Mouse (Mus musculus): ENCODE data around the gene Hip1r. TPM values are rescaled to one million over a fixed set of nuclear protein-coding genes. Genes with fewer than 3 reads are reported as not detected.

The Hip1r gene
- polyA plus RNA-seq, 1 experiment from 2014 or later, result 22.4 TPM

- H3K27ac ChIP-seq, result no peak overlapping the region
- WGBS, result 67% methylated on average over 18 of the region's 18 CpGs
- no peak overlapping the region for H3K4me3 ChIP-seq (replicated peaks; ENCODE audit: low read length)
- no peak overlapping the region for H3K4me2 ChIP-seq (replicated peaks)
- no peak overlapping the region for H3K9ac ChIP-seq
- no peak for ATAC-seq (ENCODE audit: low FRiP score)
- no peaks in the 10 kb centered on the region for H3K9me3 ChIP-seq (ENCODE audit: control insufficient read depth, low read length)
- DNase-seq (ENCODE audit: low spot score), result no peak
- peaks cover 19% of the 10 kb centered on the region for H3K4me1 ChIP-seq (replicated peaks; ENCODE audit: control insufficient read depth, insufficient read depth, low read length)
- no peaks in the 10 kb centered on the region for H3K36me3 ChIP-seq (replicated peaks; ENCODE audit: control insufficient read depth, insufficient read depth)
- peaks cover 9% of the 10 kb centered on the region for H3K27me3 ChIP-seq (ENCODE audit: control insufficient read depth, insufficient read depth, low read length)
These were observed 6.0 kb downstream of the Hip1r start for GRCm38 (mm10) chr5:123979221-123979979.

DNA sequence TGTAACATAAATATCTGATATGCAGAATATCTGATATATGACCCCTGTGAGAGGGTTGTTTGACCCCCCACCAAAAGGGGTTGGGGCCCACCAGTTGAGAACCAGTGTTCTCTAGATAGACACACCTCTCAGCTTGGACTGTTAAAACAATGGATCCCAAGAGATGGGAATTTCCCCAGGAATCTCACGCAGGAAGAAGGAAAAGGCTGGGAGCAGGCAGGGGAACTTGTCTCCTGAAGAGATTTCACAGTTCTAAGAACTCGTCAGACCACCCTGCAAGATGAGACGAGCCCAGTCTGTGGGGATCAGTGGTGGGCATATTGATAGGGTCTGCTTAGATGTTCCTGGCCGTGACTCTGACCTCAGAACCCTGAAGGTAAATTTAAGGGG is 6.5 kb downstream of the Hip1r start:
- Histone ChIP-seq H3K36me3 (replicated peaks; ENCODE audit: control insufficient read depth, insufficient read depth) (no peaks in the 10 kb centered on the region), H3K9ac (no peak overlapping the region), H3K27ac (no peak overlapping the region), H3K9me3 (ENCODE audit: control insufficient read depth, low read length) (no peaks in the 10 kb centered on the region), H3K4me1 (replicated peaks; ENCODE audit: control insufficient read depth, insufficient read depth, low read length) (peaks cover 14% of the 10 kb centered on the region), H3K27me3 (ENCODE audit: control insufficient read depth, insufficient read depth, low read length) (peaks cover 9% of the 10 kb centered on the region), H3K4me3 (replicated peaks; ENCODE audit: low read length) (no peak overlapping the region), H3K4me2 (replicated peaks) (no peak overlapping the region)
- ATAC-seq (ENCODE audit: low FRiP score) (no peak), DNase-seq (ENCODE audit: low spot score) (no peak)
- WGBS, result 69% methylated on average over 4 of the region's 4 CpGs

- ATAC-seq (ENCODE audit: low FRiP score) (no peak), DNase-seq (ENCODE audit: low spot score) (no peak)
- Histone ChIP-seq H3K36me3 (replicated peaks; ENCODE audit: control insufficient read depth, insufficient read depth) (no peaks in the 10 kb centered on the region), H3K27ac (no peak overlapping the region), H3K4me2 (replicated peaks) (no peak overlapping the region), H3K4me1 (replicated peaks; ENCODE audit: control insufficient read depth, insufficient read depth, low read length) (peaks cover 10% of the 10 kb centered on the region; the same call in 1 of the 2 replicates), H3K9ac (no peak overlapping the region), H3K9me3 (ENCODE audit: control insufficient read depth, low read length) (no peaks in the 10 kb centered on the region), H3K4me3 (replicated peaks; ENCODE audit: low read length) (no peak overlapping the region), H3K27me3 (ENCODE audit: control insufficient read depth, insufficient read depth, low read length) (peaks cover 9% of the 10 kb centered on the region)
- WGBS, result 83% methylated on average over 9 of the region's 9 CpGs
These were observed 7.3 kb downstream of the Hip1r start for GRCm38 (mm10) chr5:123980521-123981249.

DNA sequence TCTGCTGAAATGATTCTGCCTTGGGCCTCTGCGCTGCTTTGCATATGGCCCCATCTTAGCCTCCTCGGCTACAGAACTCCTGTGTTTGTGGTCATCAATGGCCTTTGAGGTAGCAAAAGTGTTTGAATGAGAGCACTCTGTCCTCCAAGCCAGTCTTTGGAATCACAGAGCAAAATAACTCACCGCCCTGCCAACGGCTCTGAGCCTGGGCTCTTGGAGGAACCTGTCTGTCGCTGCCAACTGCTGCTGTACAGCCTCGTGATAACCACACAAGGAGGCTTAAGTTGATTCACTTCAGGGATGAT is 7.8 kb downstream of the Hip1r start:
- 76% methylated on average over 6 of the region's 6 CpGs for WGBS
- no peak for DNase-seq (ENCODE audit: low spot score)

DNA sequence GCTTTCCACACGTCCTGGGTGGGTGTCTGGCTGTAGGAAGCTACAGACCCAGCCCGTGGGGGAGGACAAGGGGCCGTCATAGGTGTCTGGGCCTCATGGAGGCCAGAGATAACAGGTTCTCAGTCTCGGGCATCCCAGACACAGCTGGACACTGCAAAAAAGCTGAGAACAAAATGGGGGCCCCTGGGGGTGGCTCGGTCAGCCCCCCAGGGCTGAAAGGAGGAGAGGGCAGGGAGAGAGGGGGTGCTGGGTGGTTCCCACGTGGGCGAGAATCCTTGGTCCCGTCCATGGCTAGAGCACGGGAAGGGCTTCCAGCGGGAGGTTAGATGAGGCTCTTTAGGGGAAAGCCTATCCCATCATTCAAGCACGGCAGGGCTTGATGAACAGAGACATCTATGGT is 9.4 kb downstream of the Hip1r start:
- ATAC-seq (ENCODE audit: low FRiP score), result no peak
- no peak overlapping the region for H3K9ac ChIP-seq
- WGBS, result 80% methylated on average over 11 of the region's 11 CpGs

More for the DNA sequence above, 7.8 kb downstream of the Hip1r start:
- H3K4me3 ChIP-seq (replicated peaks; ENCODE audit: low read length), result no peak overlapping the region
- no peak for ATAC-seq (ENCODE audit: low FRiP score)
- no peak overlapping the region for H3K27ac ChIP-seq
- peaks cover 6% of the 10 kb centered on the region; the same call in 1 of the 2 replicates for H3K4me1 ChIP-seq (replicated peaks; ENCODE audit: control insufficient read depth, insufficient read depth, low read length)
- H3K4me2 ChIP-seq (replicated peaks), result no peak overlapping the region
- no peaks in the 10 kb centered on the region for H3K9me3 ChIP-seq (ENCODE audit: control insufficient read depth, low read length)
- no peaks in the 10 kb centered on the region for H3K36me3 ChIP-seq (replicated peaks; ENCODE audit: control insufficient read depth, insufficient read depth)
- peaks cover 4% of the 10 kb centered on the region for H3K27me3 ChIP-seq (ENCODE audit: control insufficient read depth, insufficient read depth, low read length)
- no peak overlapping the region for H3K9ac ChIP-seq

GRCm38 (mm10) chr5:123985434-123985833 is 12.0 kb downstream of the Hip1r start:
- WGBS, result 79% methylated on average over 9 of the region's 9 CpGs
- DNase-seq (ENCODE audit: low spot score), result no peak
- H3K4me1 ChIP-seq (replicated peaks; ENCODE audit: control insufficient read depth, insufficient read depth, low read length), result 0 out of 2 replicates have a peak, but pooled peaks cover 5% of the 10 kb centered on the region
- no peak overlapping the region for H3K4me2 ChIP-seq (replicated peaks)
- no peak overlapping the region for H3K27ac ChIP-seq
- no peaks in the 10 kb centered on the region for H3K9me3 ChIP-seq (ENCODE audit: control insufficient read depth, low read length)
- no peak for ATAC-seq (ENCODE audit: low FRiP score)
- no peaks in the 10 kb centered on the region for H3K36me3 ChIP-seq (replicated peaks; ENCODE audit: control insufficient read depth, insufficient read depth)
- H3K4me3 ChIP-seq (replicated peaks; ENCODE audit: low read length), result no peak overlapping the region
- H3K27me3 ChIP-seq (ENCODE audit: control insufficient read depth, insufficient read depth, low read length), result no peaks in the 10 kb centered on the region
- no peak overlapping the region for H3K9ac ChIP-seq

More for the DNA sequence above, 9.4 kb downstream of the Hip1r start:
- DNase-seq (ENCODE audit: low spot score), result no peak
- Histone ChIP-seq H3K27ac (no peak overlapping the region), H3K36me3 (replicated peaks; ENCODE audit: control insufficient read depth, insufficient read depth) (no peaks in the 10 kb centered on the region), H3K4me2 (replicated peaks) (no peak overlapping the region), H3K4me3 (replicated peaks; ENCODE audit: low read length) (no peak overlapping the region), H3K27me3 (ENCODE audit: control insufficient read depth, insufficient read depth, low read length) (no peaks in the 10 kb centered on the region), H3K4me1 (replicated peaks; ENCODE audit: control insufficient read depth, insufficient read depth, low read length) (no peaks in the 10 kb centered on the region), H3K9me3 (ENCODE audit: control insufficient read depth, low read length) (no peaks in the 10 kb centered on the region)

GRCm38 (mm10) chr5:123986925-123987324 is 13.5 kb downstream of the Hip1r start:
- no peaks in the 10 kb centered on the region for H3K27me3 ChIP-seq (ENCODE audit: control insufficient read depth, insufficient read depth, low read length)
- H3K4me3 ChIP-seq (replicated peaks; ENCODE audit: low read length), result no peak overlapping the region
- ATAC-seq (ENCODE audit: low FRiP score), result no peak
- 75% methylated on average over 2 of the region's 2 CpGs for WGBS
- no peak overlapping the region for H3K9ac ChIP-seq
- H3K9me3 ChIP-seq (ENCODE audit: control insufficient read depth, low read length), result no peaks in the 10 kb centered on the region
- DNase-seq (ENCODE audit: low spot score), result no peak
- no peak overlapping the region for H3K27ac ChIP-seq
- H3K4me2 ChIP-seq (replicated peaks), result no peak overlapping the region
- H3K36me3 ChIP-seq (replicated peaks; ENCODE audit: control insufficient read depth, insufficient read depth), result no peaks in the 10 kb centered on the region; the same call in 1 of the 2 replicates
- H3K4me1 ChIP-seq (replicated peaks; ENCODE audit: control insufficient read depth, insufficient read depth, low read length), result peaks cover 5% of the 10 kb centered on the region; the same call in 1 of the 2 replicates

GRCm38 (mm10) chr5:123987511-123987910 is 14.1 kb downstream of the Hip1r start:
- WGBS, result 82% methylated on average over 4 of the region's 4 CpGs
- Histone ChIP-seq H3K27ac (no peak overlapping the region), H3K27me3 (ENCODE audit: control insufficient read depth, insufficient read depth, low read length) (no peaks in the 10 kb centered on the region; the same call in 1 of the 2 replicates)

More at GRCm38 (mm10) chr5:123987511-123987910, 14.1 kb downstream of the Hip1r start:
- no peak overlapping the region for H3K9ac ChIP-seq
- no peak overlapping the region for H3K4me2 ChIP-seq (replicated peaks)
- DNase-seq (ENCODE audit: low spot score), result no peak
- H3K9me3 ChIP-seq (ENCODE audit: control insufficient read depth, low read length), result no peaks in the 10 kb centered on the region
- no peak overlapping the region for H3K4me3 ChIP-seq (replicated peaks; ENCODE audit: low read length)
- no peaks in the 10 kb centered on the region; the same call in 1 of the 2 replicates for H3K36me3 ChIP-seq (replicated peaks; ENCODE audit: control insufficient read depth, insufficient read depth)
- ATAC-seq (ENCODE audit: low FRiP score), result no peak
- peaks cover 5% of the 10 kb centered on the region; the same call in 1 of the 2 replicates for H3K4me1 ChIP-seq (replicated peaks; ENCODE audit: control insufficient read depth, insufficient read depth, low read length)
